Mouse (Mus musculus) small intestine, adult 2 months (tissue): ENCODE data around the gene Bcl2l15.

Source experiments
- CTCF ChIP-seq: fragments of 200-500 bp; IDR thresholded peaks from 2 replicates; pipeline ENCODE4 v1.5.1; 2012; ENCODE audit warnings: low read depth, mild to moderate bottlenecking, control low read depth, inconsistent platforms, low read length, moderate library complexity, mixed read lengths; ENCODE audit not compliant: insufficient replicate concordance, insufficient read length; ENCODE audit errors: extremely low read depth
- POLR2A ChIP-seq: fragments of 200-500 bp; IDR thresholded peaks from 2 replicates; pipeline ENCODE4 v1.6.1; 2012; ENCODE audit warnings: low read depth, mild to moderate bottlenecking, control low read depth, inconsistent platforms, low read length, moderate library complexity

DNA sequence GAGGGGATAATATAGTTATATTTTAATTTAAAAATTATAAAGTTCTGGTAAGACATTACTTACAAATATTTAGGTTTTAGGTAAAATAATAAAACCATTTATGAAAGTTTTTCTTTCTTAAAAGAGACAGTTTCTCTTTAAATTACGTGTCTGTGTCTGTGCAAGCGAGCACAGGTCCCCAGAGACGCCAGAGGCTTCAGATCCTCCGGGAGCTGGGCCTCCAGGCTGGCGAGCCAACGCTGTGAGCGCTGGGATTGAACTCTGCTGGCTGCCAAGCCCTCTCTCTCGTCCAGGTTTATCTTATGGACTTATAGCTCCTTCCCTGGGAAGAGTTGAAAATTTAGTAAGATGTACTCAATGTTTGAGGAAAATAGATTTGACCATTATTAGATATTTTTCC, 21.4 kb downstream of the Bcl2l15 start:
- TF ChIP-seq CTCF (no peak), POLR2A (no peak)
